Mouse (Mus musculus): Measurements from ENCODE around the gene Gm15013.
"Not testable (repeated sequence)": the region's sequence is repeated elsewhere in the genome, so short reads cannot be mapped to it uniquely, and the experiment has no call there.

Gm15013 gene

DNA sequence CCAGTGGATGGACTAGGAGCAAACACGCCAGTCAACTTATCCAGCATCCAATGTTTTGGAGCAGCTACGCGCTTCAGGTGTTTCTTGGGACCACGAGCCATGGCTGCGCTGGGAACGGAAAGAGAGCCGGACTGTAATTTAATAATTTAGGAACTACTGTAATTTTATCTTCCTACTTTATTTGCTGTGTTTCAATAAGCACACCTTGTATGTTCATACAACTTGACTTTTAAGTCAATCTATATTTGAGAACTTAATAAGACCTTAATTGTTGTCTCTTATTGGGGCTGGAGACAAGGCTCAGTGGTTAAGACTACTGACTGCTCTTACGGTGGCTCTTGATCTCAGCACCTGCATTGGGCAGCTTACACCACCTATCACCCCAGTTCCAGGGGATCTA is at the start of gene Gm15013:
Gm15013 (minus strand) TSS at position 101 of the 400 bp plus-strand sequence.
- Histone ChIP-seq H3K36me3 (ENCODE audit: insufficient read depth, low read length) (no peaks in the 10 kb centered on the region), H3K27me3 (ENCODE audit: insufficient read depth, low read length) (no peaks in the 10 kb centered on the region), H3K4me1 (replicated peaks; ENCODE audit: low read depth, low read length) (no peaks in the 10 kb centered on the region), H3K9me3 (ENCODE audit: low read length) (no peaks in the 10 kb centered on the region), H3K4me3 (replicated peaks; ENCODE audit: low read length) (no peak within 1 kb of the TSS)
- no peak for TF ChIP-seq CTCF (conservative IDR thresholded peaks at IDR 0.05; ENCODE audit: low read length)
- no peak for TF ChIP-seq POU5F1 (IDR thresholded peaks at IDR 0.05; ENCODE audit: borderline replicate concordance, low read length)
- TF ChIP-seq NANOG (IDR thresholded peaks at IDR 0.05; ENCODE audit: borderline replicate concordance, low read length): no peak

- no peak for TF ChIP-seq POU5F1 (IDR thresholded peaks at IDR 0.05; ENCODE audit: borderline replicate concordance, low read length)
- peak; percentile 24 for TF ChIP-seq CTCF (conservative IDR thresholded peaks at IDR 0.05; ENCODE audit: low read length)
- H3K36me3 ChIP-seq (ENCODE audit: insufficient read depth, low read length): no peaks in the 10 kb centered on the region
- H3K4me3 ChIP-seq (replicated peaks; ENCODE audit: low read length): no peak overlapping the region
- no peaks in the 10 kb centered on the region for H3K9me3 ChIP-seq (ENCODE audit: low read length)
- no peaks in the 10 kb centered on the region for H3K4me1 ChIP-seq (replicated peaks; ENCODE audit: low read depth, low read length)
- no peaks in the 10 kb centered on the region for H3K27me3 ChIP-seq (ENCODE audit: insufficient read depth, low read length)
Observed at GRCm38 (mm10) chrX:139762546-139762945, 48.3 kb upstream of the Gm15013 start.

GRCm38 (mm10) chrX:139758634-139759033 is 44.4 kb upstream of the Gm15013 start:
- H3K9me3 ChIP-seq (ENCODE audit: low read length); H3K4me1 ChIP-seq (replicated peaks; ENCODE audit: low read depth, low read length); H3K27me3 ChIP-seq (ENCODE audit: insufficient read depth, low read length); H3K36me3 ChIP-seq (ENCODE audit: insufficient read depth, low read length); H3K4me3 ChIP-seq (replicated peaks; ENCODE audit: low read length): not testable (repeated sequence)

DNA sequence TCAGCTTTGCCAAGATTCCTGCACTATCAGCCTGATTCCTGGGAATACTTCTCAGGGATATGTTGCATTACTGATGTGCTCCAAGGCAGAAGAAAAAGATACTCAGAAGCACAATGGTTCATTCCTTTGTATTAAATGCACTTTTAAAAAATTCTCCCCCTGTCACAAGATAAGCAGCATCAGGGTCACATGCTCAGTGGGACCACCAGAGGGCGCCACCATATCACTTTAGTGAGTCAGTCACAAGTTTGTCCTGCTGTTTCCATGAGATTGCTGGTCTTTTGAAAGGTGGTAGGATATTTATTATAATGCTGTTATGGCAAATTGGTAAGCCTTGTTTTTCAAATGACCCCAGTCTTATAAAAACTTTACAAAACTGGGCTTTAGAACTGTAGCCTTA is 37.6 kb upstream of the Gm15013 start:
- H3K4me3 ChIP-seq (replicated peaks; ENCODE audit: low read length): no peak overlapping the region
- no peaks in the 10 kb centered on the region for H3K4me1 ChIP-seq (replicated peaks; ENCODE audit: low read depth, low read length)
- no peaks in the 10 kb centered on the region for H3K27me3 ChIP-seq (ENCODE audit: insufficient read depth, low read length)
- no peaks in the 10 kb centered on the region for H3K9me3 ChIP-seq (ENCODE audit: low read length)
- no peak for TF ChIP-seq POU5F1 (IDR thresholded peaks at IDR 0.05; ENCODE audit: borderline replicate concordance, low read length)
- TF ChIP-seq NANOG (IDR thresholded peaks at IDR 0.05; ENCODE audit: borderline replicate concordance, low read length): no peak
- TF ChIP-seq CTCF (conservative IDR thresholded peaks at IDR 0.05; ENCODE audit: low read length): peak; percentile 50
- H3K36me3 ChIP-seq (ENCODE audit: insufficient read depth, low read length): no peaks in the 10 kb centered on the region

DNA sequence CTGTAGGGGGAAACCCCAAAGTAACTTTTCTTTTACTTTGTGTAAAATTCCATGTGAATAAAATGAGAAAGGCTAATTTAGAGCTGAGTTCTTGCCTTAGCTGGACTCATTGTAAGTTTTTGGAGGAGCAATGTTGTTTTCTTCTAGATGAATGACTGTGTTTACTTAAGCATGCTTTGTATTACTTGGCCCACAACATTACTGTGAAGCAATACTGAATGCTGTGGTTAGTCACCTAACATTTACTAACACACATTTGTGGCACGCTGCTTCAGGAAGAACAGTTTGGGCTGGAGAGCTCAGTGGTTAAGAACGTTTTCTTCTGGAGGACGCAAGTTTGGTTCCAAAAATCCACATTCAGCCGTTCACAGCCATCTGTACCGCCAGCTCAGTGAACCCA is 22.8 kb upstream of the Gm15013 start:
- Histone ChIP-seq H3K27me3 (ENCODE audit: insufficient read depth, low read length) (no peaks in the 10 kb centered on the region), H3K4me3 (replicated peaks; ENCODE audit: low read length) (no peak overlapping the region), H3K36me3 (ENCODE audit: insufficient read depth, low read length) (no peaks in the 10 kb centered on the region), H3K4me1 (replicated peaks; ENCODE audit: low read depth, low read length) (no peaks in the 10 kb centered on the region), H3K9me3 (ENCODE audit: low read length) (no peaks in the 10 kb centered on the region)
- TF ChIP-seq NANOG (IDR thresholded peaks at IDR 0.05; ENCODE audit: borderline replicate concordance, low read length) (no peak), CTCF (conservative IDR thresholded peaks at IDR 0.05; ENCODE audit: low read length) (no peak), POU5F1 (IDR thresholded peaks at IDR 0.05; ENCODE audit: borderline replicate concordance, low read length) (no peak)

- H3K9me3 ChIP-seq (ENCODE audit: low read length): no peaks in the 10 kb centered on the region
- no peaks in the 10 kb centered on the region for H3K4me1 ChIP-seq (replicated peaks; ENCODE audit: low read depth, low read length)
- H3K27me3 ChIP-seq (ENCODE audit: insufficient read depth, low read length): no peaks in the 10 kb centered on the region
- H3K36me3 ChIP-seq (ENCODE audit: insufficient read depth, low read length): no peaks in the 10 kb centered on the region
- TF ChIP-seq CTCF (conservative IDR thresholded peaks at IDR 0.05; ENCODE audit: low read length): no peak
- TF ChIP-seq POU5F1 (IDR thresholded peaks at IDR 0.05; ENCODE audit: borderline replicate concordance, low read length): no peak
- TF ChIP-seq NANOG (IDR thresholded peaks at IDR 0.05; ENCODE audit: borderline replicate concordance, low read length): no peak
- H3K4me3 ChIP-seq (replicated peaks; ENCODE audit: low read length): no peak overlapping the region
Observed at GRCm38 (mm10) chrX:139730541-139730940, 16.3 kb upstream of the Gm15013 start.

DNA sequence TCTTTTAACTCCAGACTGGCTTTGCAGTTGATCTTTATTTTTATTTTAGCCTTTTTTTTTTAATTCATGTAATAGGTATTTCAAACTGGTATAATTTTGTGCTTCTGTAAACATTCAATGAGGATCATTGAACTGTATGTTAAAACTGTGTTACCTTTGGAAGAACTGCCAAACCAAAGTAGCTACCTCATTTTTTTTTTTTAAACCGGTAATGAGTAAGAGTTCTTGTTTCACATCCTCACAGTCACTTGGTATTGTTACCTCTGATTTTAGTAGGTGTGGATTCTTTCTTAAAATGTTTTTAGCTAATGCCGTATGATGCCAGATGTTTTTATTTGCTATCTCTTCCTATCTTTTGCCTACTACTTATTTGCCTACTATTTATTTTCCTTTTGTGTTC is 8.1 kb upstream of the Gm15013 start:
- no peaks in the 10 kb centered on the region for H3K4me1 ChIP-seq (replicated peaks; ENCODE audit: low read depth, low read length)
- no peak for TF ChIP-seq CTCF (conservative IDR thresholded peaks at IDR 0.05; ENCODE audit: low read length)
- TF ChIP-seq NANOG (IDR thresholded peaks at IDR 0.05; ENCODE audit: borderline replicate concordance, low read length): no peak
- no peak for TF ChIP-seq POU5F1 (IDR thresholded peaks at IDR 0.05; ENCODE audit: borderline replicate concordance, low read length)
- H3K4me3 ChIP-seq (replicated peaks; ENCODE audit: low read length): no peak overlapping the region
- H3K36me3 ChIP-seq (ENCODE audit: insufficient read depth, low read length): no peaks in the 10 kb centered on the region
- H3K9me3 ChIP-seq (ENCODE audit: low read length): no peaks in the 10 kb centered on the region
- no peaks in the 10 kb centered on the region for H3K27me3 ChIP-seq (ENCODE audit: insufficient read depth, low read length)

DNA sequence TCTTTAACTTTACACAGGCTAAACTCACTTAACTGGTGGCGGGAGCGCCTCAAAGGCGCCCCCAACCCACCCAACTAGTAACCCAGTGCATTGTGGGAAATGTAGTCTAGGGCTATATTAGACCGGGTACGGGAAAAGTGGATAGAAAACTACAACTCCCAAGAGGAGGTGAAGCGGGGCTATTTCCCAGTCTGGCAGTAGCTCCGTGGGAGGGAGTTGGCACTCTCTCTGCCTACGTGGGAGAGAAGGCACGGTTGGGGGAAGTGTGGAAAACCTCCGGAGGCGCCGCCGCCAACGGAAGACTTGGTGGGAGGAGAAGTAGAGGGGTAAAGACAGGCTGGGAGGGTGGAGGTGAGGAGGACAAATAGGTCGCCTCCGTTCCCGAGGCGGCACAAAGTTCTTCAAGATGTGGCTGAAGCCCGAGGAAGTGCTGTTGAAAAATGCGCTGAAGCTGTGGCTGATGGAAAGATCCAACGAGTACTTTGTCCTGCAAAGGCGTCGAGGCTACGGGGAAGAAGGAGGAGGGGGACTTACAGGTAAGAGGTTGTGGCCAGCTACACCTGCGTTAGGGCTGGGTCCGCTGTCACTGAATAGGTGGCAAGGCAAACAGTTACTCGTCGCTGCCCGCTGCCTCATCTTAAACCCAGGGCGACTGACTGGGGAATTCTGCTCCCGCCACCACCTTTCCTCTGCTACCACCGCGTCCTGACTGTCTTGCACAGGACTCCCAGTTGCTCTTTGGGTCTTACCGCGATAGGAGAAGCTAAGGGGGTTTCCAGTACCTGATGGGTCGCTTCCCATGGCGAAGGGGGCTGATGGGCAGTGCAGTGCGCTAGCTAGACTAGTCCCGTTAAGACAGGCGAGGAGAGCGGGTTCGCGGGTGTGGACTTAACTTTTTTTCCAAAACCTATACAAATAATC is 29.2 kb downstream of the Gm15013 start, which contains the start of gene Tbc1d8b:
Tbc1d8b (plus strand) TSS at position 222 of the 921 bp plus-strand sequence.
- Histone ChIP-seq H3K27me3 (ENCODE audit: insufficient read depth, low read length) (peaks cover 11% of the 10 kb centered on the region; the same call in 1 of the 2 replicates), H3K36me3 (ENCODE audit: insufficient read depth, low read length) (no peaks in the 10 kb centered on the region), H3K9me3 (ENCODE audit: low read length) (no peaks in the 10 kb centered on the region), H3K4me3 (replicated peaks; ENCODE audit: low read length) (peak within 1 kb of the TSS; percentile 79), H3K4me1 (replicated peaks; ENCODE audit: low read depth, low read length) (no peaks in the 10 kb centered on the region; the same call in 1 of the 2 replicates)
- TF ChIP-seq CTCF (conservative IDR thresholded peaks at IDR 0.05; ENCODE audit: low read length): no peak
- TF ChIP-seq POU5F1 (IDR thresholded peaks at IDR 0.05; ENCODE audit: borderline replicate concordance, low read length): no peak
- no peak for TF ChIP-seq NANOG (IDR thresholded peaks at IDR 0.05; ENCODE audit: borderline replicate concordance, low read length)

DNA sequence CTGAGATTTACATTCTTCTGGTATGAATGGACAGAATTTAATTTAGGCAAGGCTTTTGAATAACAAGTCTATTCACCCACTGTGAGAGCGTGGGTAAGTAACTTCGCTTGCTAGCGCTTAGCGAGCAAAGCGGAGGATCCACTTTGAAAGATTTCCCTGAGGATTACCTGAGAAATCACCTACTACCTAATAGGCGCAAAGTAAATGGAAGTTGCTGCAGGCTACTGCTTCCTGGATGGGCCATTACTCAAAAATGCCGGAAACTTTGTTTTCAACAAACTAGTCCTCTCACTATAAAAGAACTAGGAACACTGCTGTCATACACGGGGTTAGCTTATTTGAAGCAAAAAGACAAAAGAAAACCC is 29.9 kb downstream of the Gm15013 start:
- TF ChIP-seq CTCF (conservative IDR thresholded peaks at IDR 0.05; ENCODE audit: low read length) (no peak), NANOG (IDR thresholded peaks at IDR 0.05; ENCODE audit: borderline replicate concordance, low read length) (no peak), POU5F1 (IDR thresholded peaks at IDR 0.05; ENCODE audit: borderline replicate concordance, low read length) (no peak)
- peaks cover 11% of the 10 kb centered on the region; the same call in 1 of the 2 replicates for H3K27me3 ChIP-seq (ENCODE audit: insufficient read depth, low read length)
- no peaks in the 10 kb centered on the region; the same call in 1 of the 2 replicates for H3K4me1 ChIP-seq (replicated peaks; ENCODE audit: low read depth, low read length)

More for the DNA sequence above, 29.9 kb downstream of the Gm15013 start:
- Histone ChIP-seq H3K4me3 (replicated peaks; ENCODE audit: low read length) (peak overlapping the region; percentile 79), H3K9me3 (ENCODE audit: low read length) (no peaks in the 10 kb centered on the region), H3K36me3 (ENCODE audit: insufficient read depth, low read length) (no peaks in the 10 kb centered on the region)

All from E14TG2a.4 (cell line).